Mouse (Mus musculus): ENCODE measurements around the gene Ccdc171.

Gene Ccdc171

DNA sequence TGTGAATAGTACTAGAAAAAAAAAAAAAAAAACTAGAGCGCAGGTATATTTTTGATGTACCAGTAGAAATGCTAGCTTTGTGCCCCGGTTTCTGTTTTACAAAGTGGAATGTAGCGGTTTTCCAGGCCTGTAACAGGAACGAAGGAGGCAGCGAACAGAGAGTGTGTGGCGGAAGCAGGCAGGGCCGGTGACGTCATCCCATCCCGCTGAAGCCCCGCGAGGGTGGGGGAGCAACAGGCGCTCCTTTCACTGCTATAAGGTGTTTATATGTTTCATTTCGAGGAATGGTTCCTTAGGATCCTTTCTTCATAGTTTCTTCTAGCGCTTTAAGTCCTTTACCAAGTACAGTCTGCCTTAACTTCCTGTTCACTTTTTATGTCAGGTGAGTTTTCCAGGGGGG is 272.6 kb downstream of the Ccdc171 start:
- DNase-seq, result no peak

DNA sequence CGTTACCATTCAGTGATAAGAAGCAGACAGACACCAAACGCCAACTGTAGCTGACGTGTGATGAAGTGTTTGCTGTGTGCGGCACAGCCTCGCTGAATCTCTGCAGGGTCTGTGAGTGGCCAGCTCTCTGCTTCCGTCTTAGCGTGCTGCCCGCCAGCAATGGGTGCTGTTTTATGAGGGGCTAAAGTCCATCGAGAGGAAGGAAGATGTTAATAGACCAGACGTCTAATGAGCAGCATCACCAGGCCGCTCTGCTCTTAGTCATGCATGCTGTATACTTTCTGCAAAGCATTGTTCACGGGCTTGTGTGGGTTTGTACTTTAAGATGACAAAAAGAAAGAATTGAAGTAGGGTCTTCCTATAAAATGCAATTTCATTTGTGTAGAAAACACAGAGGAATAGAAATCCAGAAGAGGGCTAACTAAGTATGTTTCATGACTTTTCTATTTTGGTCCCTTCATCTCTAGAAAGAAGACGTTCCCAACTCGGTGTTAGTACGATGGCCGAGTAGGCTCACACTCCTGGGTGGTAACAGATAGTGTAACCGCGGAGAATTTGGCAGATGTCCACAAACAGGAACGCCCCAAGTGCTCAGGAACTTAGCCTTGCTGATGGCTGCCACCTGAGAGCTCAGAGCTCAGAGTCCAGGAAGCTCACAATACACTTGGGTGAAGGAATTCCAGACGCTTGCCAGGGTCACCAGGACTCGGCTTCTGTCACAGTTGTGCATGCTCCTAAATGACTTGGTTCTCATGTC is 273.5 kb downstream of the Ccdc171 start:
- DNase-seq, result no peak

GRCm38 (mm10) chr4:83800402-83800801 is 275.1 kb downstream of the Ccdc171 start:
- no peak for DNase-seq

DNA sequence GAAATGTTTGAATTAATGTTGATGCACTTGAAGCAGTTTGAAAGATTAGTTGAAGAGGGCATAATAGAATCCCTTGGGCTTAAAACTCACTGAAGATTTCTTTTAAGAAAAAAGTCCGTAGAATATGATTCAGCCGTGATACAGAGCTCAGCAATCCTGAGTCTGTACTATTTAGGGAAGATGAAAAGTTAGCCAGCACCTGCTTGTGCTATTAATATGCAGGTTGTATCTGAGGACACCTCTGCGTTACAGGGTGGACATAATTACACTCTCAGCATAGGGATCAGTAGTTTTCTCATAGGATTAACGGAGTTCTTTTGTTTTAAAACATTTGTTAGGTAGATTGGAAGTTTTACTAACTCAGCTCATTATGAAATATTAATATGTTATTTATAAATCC is 291.6 kb downstream of the Ccdc171 start:
- DNase-seq, result no peak

DNA sequence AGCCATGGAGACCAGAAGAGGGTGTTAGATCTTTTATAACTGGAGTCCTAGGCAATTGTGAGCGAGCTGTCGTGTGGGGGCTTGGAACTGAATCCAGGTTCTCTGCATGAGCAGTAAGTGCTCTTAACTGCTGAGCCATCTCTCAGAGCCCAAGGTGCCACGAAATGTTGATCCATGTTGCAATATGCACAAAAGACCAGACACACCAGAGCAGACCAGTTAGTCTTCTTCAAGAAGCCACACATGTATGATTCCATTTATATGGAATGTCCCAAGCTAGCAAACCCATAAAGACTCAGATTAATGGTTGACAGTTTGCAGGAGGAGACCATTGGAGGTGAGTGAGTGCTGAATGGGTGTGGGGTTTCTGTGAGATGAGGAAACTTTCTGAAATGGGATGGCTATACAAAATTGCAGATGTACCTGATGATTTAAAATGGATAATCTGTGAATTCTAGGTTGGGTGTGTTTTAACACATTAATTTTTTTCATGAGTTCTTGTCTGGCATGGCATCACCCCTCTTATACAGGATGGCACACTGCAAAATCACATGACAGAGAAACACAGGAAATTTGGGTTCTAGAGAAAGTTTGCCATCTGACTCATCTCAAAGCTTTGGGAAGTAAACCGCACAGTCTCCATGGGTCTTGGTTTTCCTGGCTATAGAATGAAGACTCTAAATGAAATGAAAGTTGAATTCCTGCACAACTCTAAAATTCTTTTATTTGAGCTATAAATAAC is 304.5 kb downstream of the Ccdc171 start:
- DNase-seq, result no peak

- no peak for DNase-seq
Observed at GRCm38 (mm10) chr4:83830891-83831880, 305.8 kb downstream of the Ccdc171 start.

DNA sequence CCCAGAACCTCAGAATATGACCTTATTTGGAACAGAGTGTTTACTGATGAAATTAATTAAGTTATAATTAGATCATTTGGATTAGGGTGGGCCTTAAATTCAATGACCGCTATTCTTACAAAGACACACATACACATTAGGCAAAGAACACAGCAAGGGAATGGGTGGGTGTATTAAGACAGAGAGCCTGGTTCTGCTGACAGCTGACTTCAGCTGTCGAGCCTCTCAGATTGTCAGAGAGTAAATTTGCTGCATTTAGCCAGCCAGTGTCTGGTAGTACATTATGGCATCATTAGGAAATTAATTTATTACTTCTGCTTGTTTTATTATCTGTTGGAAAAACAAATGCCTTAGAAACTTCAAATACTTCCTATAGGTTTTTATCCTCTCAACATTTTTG is 313.7 kb downstream of the Ccdc171 start:
- no peak for DNase-seq

GRCm38 (mm10) chr4:83846304-83846703 is 321.0 kb downstream of the Ccdc171 start:
- no peak for DNase-seq

- no peak for DNase-seq
Observed at GRCm38 (mm10) chr4:83853885-83854284, 328.5 kb downstream of the Ccdc171 start.

- no peak for DNase-seq
Observed at GRCm38 (mm10) chr4:83861706-83862105, 336.4 kb downstream of the Ccdc171 start.

DNA sequence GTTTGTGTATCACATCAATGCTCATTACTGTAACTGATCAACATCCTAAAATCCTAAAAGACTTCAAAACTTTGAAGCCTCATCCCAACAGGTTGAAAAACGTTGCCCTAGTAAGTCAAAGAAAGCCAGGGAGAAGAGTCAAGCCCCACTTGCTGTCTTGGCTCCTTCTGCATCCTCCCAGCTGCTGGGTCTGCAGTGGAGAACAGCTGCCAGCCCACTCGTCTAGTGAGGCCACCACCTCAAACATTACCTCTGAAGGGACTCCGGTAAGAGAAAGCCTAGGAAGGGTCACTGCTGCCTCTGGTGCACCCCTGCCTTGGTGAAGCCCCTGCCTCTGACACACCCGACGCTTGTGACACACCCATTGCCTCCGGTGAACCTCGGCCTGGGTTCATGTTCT is 336.9 kb downstream of the Ccdc171 start:
- DNase-seq, result no peak

GRCm38 (mm10) chr4:83876600-83876999 is 351.3 kb downstream of the Ccdc171 start:
- DNase-seq, result no peak

DNA sequence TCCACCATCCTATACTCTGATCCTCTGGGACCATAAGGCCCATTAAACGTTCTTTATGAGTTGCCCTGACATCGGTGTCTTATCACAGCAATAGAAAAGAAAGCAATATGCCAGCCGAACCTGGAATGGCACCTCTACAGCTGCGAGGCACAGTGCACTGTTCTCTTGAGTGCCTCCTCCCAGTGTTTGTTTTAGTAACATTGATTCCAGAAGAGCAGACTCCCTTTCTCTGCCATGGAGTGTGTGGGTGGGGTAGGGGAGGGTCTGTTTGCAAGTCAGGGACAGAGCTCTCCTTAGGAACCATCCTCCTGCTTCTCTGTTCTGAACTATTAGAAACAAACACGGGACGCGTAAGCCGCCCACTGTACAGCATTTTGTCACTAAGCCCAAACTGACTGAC is 352.9 kb downstream of the Ccdc171 start:
- DNase-seq, result no peak

DNA sequence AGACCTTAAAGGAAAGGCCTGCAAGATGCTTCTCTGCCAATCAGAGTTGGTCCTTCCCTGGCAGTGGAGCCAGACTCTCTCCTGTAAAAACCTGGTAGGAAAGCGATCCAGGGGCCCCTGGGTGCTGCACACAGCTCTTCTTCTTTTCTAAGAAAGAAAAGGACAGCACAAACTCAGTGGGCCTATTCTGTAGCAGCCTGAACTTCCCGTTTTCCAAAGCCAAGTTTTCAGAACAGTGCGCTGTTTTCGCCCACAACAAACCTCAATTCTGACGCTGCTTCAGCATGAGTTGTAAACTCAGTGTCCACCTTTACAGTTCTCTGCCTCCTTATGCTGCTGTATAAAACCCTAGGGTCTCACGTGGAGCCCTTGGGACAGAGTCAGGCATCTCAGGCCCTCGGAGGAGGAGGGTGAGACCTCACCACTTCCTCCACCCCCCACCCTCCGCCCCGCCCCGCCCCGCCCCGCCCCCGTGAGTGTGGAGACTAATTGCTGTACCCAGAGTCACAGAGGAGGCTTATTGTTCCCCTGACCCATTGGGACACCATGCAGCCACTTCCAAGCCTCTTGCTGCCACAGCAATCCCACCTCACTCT is 363.2 kb downstream of the Ccdc171 start:
- DNase-seq, result no peak

GRCm38 (mm10) chr4:83902081-83902645 is 376.8 kb downstream of the Ccdc171 start:
- no peak for DNase-seq

All from cerebellum, postnatal 36 days (tissue).